Mouse (Mus musculus) v-Abl transformed pro-B cells (cell line): ENCODE results near the gene Lzts3.

Source experiments
- in situ Hi-C, 2 experiments: fragments of 400-800 bp; cut with MboI; formaldehyde crosslinking; loops; one replicate each; pipeline ENCODE4 v1.15.1; 2025; ENCODE audit not compliant: unreplicated experiment in 2 of 2

Lzts3 gene

GRCm38 (mm10) chr2:130639276-130639675 is 3.3 kb downstream of the Lzts3 start:
- in situ Hi-C loops = no loop called here

GRCm38 (mm10) chr2:130638101-130638611 is 4.4 kb downstream of the Lzts3 start:
- in situ Hi-C loops = no loop called here

GRCm38 (mm10) chr2:130635847-130636246 is 6.8 kb downstream of the Lzts3 start:
- in situ Hi-C loops = no loop called here

- in situ Hi-C loops = loop anchor here in 1 of 2 experiments (5.0 kb wide), 1 partner anchor 32 kb away; the partner anchor contains the start of gene Itpa
Measured at GRCm38 (mm10) chr2:130634739-130635411, 7.7 kb downstream of the Lzts3 start.

- in situ Hi-C loops = loop anchor here in 1 of 2 experiments (5.0 kb wide), 1 partner anchor 33 kb away; the partner anchor contains the start of gene Itpa
Measured at GRCm38 (mm10) chr2:130634006-130634738, 8.4 kb downstream of the Lzts3 start.

- in situ Hi-C loops = loop anchor here in 1 of 2 experiments (5.0 kb wide), 1 partner anchor 34 kb away; the partner anchor contains the start of gene Itpa
Measured at GRCm38 (mm10) chr2:130632887-130633675, 9.5 kb downstream of the Lzts3 start.

GRCm38 (mm10) chr2:130632416-130632815 is 10.2 kb downstream of the Lzts3 start:
- in situ Hi-C loops = loop anchor here in 1 of 2 experiments (5.0 kb wide), 1 partner anchor 35 kb away; the partner anchor contains the start of gene Itpa

GRCm38 (mm10) chr2:130629839-130630203 is 12.8 kb downstream of the Lzts3 start, which contains the start of the genes Fastkd5 and Ubox5:
Gene Fastkd5 (minus strand): TSS chr2:130630027.
Gene Ubox5 (minus strand): TSS chr2:130630038.
- in situ Hi-C loops = loop anchor here in 1 of 2 experiments (5.0 kb wide), 1 partner anchor 37 kb away; the partner anchor contains the start of gene Itpa

- in situ Hi-C loops = no loop called here
Measured at GRCm38 (mm10) chr2:130629080-130629838, 13.3 kb downstream of the Lzts3 start.

GRCm38 (mm10) chr2:130628424-130628823 is 14.2 kb downstream of the Lzts3 start:
- in situ Hi-C loops = no loop called here

GRCm38 (mm10) chr2:130618972-130619371 is 23.6 kb downstream of the Lzts3 start:
- in situ Hi-C loops = loop anchor here in 1 of 2 experiments (25.0 kb wide), 1 partner anchor 893 kb away; no protein-coding TSS in a partner anchor

GRCm38 (mm10) chr2:130613091-130613490 is 29.5 kb downstream of the Lzts3 start:
- in situ Hi-C loops = loop anchor here in 1 of 2 experiments (5.0 to 25.0 kb wide), 2 partner anchors 149 to 899 kb away; no protein-coding TSS in a partner anchor

- in situ Hi-C loops = loop anchor here in 1 of 2 experiments (25.0 kb wide), 1 partner anchor 910 kb away; no protein-coding TSS in a partner anchor
Measured at GRCm38 (mm10) chr2:130602195-130602594, 40.4 kb downstream of the Lzts3 start.

GRCm38 (mm10) chr2:130598399-130598798 is 44.2 kb downstream of the Lzts3 start:
- in situ Hi-C loops = no loop called here

GRCm38 (mm10) chr2:130597601-130598010 is 45.0 kb downstream of the Lzts3 start:
- in situ Hi-C loops = no loop called here

- in situ Hi-C loops = no loop called here
Measured at GRCm38 (mm10) chr2:130595596-130595995, 47.0 kb downstream of the Lzts3 start.

- in situ Hi-C loops = no loop called here
Measured at GRCm38 (mm10) chr2:130591016-130591415, 51.6 kb downstream of the Lzts3 start.

- in situ Hi-C loops = loop anchor here in 1 of 2 experiments (5.0 kb wide), 1 partner anchor 363 kb away; no protein-coding TSS in a partner anchor
Measured at GRCm38 (mm10) chr2:130589761-130590160, 52.8 kb downstream of the Lzts3 start.

GRCm38 (mm10) chr2:130589157-130589556 is 53.4 kb downstream of the Lzts3 start:
- in situ Hi-C loops = loop anchor here in 1 of 2 experiments (5.0 kb wide), 1 partner anchor 363 kb away; no protein-coding TSS in a partner anchor
